Mouse (Mus musculus): ENCODE measurements around the gene Diexf.

DNA sequence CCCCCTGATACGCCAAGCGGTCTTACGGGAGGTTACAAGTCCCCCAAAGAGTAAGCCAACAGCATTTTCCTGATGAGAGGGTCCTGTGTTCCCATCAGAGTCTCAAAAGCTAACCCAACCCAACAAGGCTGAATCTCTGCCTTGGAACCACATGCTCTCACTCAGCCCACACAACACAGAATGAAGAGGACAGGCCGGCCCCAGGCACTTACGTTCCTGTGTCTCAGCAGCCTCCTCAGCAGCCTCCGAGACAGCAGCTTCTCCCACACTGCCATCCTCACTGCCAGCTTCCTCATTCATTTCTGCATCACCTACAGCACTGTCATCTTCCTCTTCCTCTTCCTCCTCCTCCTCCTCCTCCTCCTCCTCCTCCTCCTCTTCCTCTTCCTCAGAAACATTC, 2.0 kb downstream of the Diexf start:
- TF ChIP-seq POLR2A (IDR thresholded peaks at IDR 0.05; ENCODE audit: insufficient read length, low read depth), result no peak
- no peak for TF ChIP-seq POLR2AphosphoS2 (IDR thresholded peaks at IDR 0.05; ENCODE audit: insufficient read length, low read depth)
- TF ChIP-seq MAX (IDR thresholded peaks at IDR 0.05; ENCODE audit: low read depth), result no peak
- no peak for TF ChIP-seq TCF3 (IDR thresholded peaks at IDR 0.05; ENCODE audit: insufficient read length, low read depth)
- no peak for TF ChIP-seq TCF12 (IDR thresholded peaks at IDR 0.05; ENCODE audit: insufficient read depth, poor library complexity, severe bottlenecking)
